Mouse (Mus musculus) heart, postnatal 14 days (tissue): Measurements from ENCODE around the gene Uba5. TPM values are rescaled to one million over a fixed set of nuclear protein-coding genes. Genes with fewer than 3 reads are reported as not detected.

Source experiments
- total RNA-seq, 2 experiments: library from RNA; stranded (reverse); gene quantifications; 2 replicates each; pipeline ENCODE4 v1.2.3; 2021

The Uba5 gene
- total RNA-seq, 2 experiments from 2014 or later, result 18.4 to 20.3 TPM

Other genes starting within 250 kb of the Uba5 start
- gene Nphp3, start 60.6 kb downstream of the Uba5 start, total RNA-seq, result 1 to 10 TPM; 2.5 to 4.1 TPM
- gene Gm28305, start 22.5 kb downstream of the Uba5 start, total RNA-seq, result not detected
- 10 to 100 TPM; 56.5 to 58.4 TPM for gene Acad11, start 243 bp upstream of the Uba5 start, total RNA-seq
- gene Ackr4, start 63.8 kb upstream of the Uba5 start, total RNA-seq, result 1 to 10 TPM; 6.4 to 9.1 TPM
- 10 to 100 TPM; 37.9 to 39.4 TPM for gene Dnajc13, start 199.8 kb upstream of the Uba5 start, total RNA-seq